Mouse (Mus musculus): ENCODE data around the gene Wscd1. TPM values are rescaled to one million over a fixed set of nuclear protein-coding genes. Genes with fewer than 3 reads are reported as not detected.

Gene Wscd1
- polyA plus RNA-seq, 1 experiment from 2014 or later, result 7.1 TPM

DNA sequence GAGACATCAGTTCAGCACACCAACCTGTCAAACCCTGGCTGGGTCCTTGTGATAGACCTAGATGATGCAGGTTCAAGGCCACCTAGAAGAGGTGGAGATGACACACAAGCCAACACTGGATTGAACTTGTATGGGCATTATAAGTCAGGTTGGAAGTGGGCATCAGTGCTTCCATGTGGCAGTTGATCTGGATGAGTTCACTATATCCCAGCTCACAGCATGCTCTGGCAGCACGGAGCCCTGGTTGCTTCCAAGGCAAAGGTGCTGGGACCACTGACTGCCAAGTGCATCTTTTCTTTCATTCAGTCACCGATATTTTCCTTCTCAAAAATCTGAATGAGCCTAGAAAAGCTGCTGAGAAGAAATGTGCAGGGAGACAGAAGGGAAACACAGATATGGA is 58.8 kb downstream of the Wscd1 start:
- Histone ChIP-seq H3K4me3 (ENCODE audit: low read depth, low read length) (no peak overlapping the region), H3K9ac (no peak overlapping the region), H3K27me3 (ENCODE audit: insufficient read depth, low read length) (no peaks in the 10 kb centered on the region), H3K4me1 (ENCODE audit: insufficient read depth) (no peaks in the 10 kb centered on the region), H3K4me2 (no peak overlapping the region), H3K9me3 (ENCODE audit: low read depth, low read length) (no peaks in the 10 kb centered on the region), H3K27ac (ENCODE audit: low read depth) (no peak overlapping the region), H3K36me3 (ENCODE audit: insufficient read depth) (no peaks in the 10 kb centered on the region)
- no peak for TF ChIP-seq CTCF (IDR thresholded peaks at IDR 0.05; ENCODE audit: low read depth)
- no peak for DNase-seq
- WGBS, result 91% methylated on average over 2 of the region's 2 CpGs
- no peak for ATAC-seq (ENCODE audit: insufficient read depth)

DNA sequence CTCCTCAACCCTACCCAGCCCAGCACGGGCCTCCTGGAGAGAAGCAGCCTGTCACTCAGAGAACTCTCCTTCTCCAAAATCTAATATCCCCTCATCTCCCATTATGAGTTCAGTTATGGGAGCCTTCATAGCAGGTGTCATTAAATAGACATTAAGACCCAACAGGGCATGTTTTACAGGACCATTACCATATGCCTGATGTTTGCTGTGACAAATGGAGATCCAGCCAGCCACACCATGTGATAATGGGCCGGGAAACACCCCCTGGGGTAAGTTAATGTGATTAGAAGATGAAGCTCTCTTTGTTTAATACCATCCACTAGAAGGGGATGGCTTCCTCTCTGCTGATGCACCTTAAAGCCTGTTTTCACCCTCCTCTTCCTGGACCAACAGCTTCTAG is 62.1 kb downstream of the Wscd1 start:
- no peak for ATAC-seq (ENCODE audit: insufficient read depth)
- Histone ChIP-seq H3K36me3 (ENCODE audit: insufficient read depth) (no peaks in the 10 kb centered on the region), H3K9me3 (ENCODE audit: low read depth, low read length) (no peaks in the 10 kb centered on the region), H3K4me3 (ENCODE audit: low read depth, low read length) (no peak overlapping the region), H3K27me3 (ENCODE audit: insufficient read depth, low read length) (no peaks in the 10 kb centered on the region), H3K4me1 (ENCODE audit: insufficient read depth) (no peaks in the 10 kb centered on the region), H3K27ac (ENCODE audit: low read depth) (no peak overlapping the region), H3K4me2 (no peak overlapping the region), H3K9ac (no peak overlapping the region)
- TF ChIP-seq CTCF (IDR thresholded peaks at IDR 0.05; ENCODE audit: low read depth), result no peak
- WGBS, result 49% methylated on average over 2 of the region's 2 CpGs
- no peak for DNase-seq

DNA sequence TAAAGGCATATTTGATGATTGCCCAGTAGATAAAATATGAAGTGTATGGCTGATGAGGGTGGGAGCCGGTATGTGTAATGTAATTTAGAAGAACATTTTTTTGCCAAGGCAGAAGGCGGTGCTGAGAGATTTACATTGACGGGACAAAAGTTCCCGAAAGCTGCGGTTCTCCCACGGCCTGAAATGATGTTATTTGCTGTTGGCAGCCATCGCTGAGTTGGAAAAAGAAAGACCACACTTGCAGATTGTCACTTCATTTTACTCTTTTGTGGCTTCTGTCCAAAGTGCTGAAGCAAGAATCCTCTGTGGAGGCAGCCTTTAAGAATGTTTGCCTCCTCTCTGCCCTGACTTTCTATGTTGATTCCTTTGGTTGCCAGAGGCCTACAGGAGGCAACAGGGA is 63.2 kb downstream of the Wscd1 start:
- DNase-seq (peak; percentile 43), ATAC-seq (ENCODE audit: insufficient read depth) (no peak)
- no peaks in the 10 kb centered on the region for H3K4me1 ChIP-seq (ENCODE audit: insufficient read depth)
- WGBS, result 66% methylated on average over 7 of the region's 7 CpGs
- H3K4me2 ChIP-seq, result no peak overlapping the region
- H3K9me3 ChIP-seq (ENCODE audit: low read depth, low read length), result no peaks in the 10 kb centered on the region
- no peak overlapping the region for H3K27ac ChIP-seq (ENCODE audit: low read depth)
- no peaks in the 10 kb centered on the region for H3K36me3 ChIP-seq (ENCODE audit: insufficient read depth)
- H3K4me3 ChIP-seq (ENCODE audit: low read depth, low read length), result no peak overlapping the region
- H3K9ac ChIP-seq, result no peak overlapping the region
- TF ChIP-seq CTCF (IDR thresholded peaks at IDR 0.05; ENCODE audit: low read depth), result no peak
- H3K27me3 ChIP-seq (ENCODE audit: insufficient read depth, low read length), result no peaks in the 10 kb centered on the region

DNA sequence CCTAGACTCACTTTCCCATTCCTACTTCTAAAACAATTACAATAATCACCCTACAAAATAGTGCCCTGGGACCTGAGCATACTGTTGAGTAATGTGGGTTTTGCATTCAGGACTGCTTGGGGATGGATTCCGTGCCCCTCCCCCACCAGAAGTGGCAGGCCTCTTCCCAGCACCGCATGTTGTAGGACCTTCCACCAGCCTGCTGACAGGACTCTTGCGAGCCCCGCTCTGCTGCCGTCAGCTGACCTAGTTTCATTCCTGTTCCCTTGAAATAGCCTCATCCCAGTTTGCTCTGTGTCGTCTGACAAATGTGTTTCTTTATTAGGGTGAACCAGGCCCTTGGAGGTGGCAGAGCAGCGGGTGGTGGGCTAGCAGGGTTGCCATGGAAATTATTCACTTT is 64.8 kb downstream of the Wscd1 start:
- Histone ChIP-seq H3K4me2 (no peak overlapping the region), H3K36me3 (ENCODE audit: insufficient read depth) (no peaks in the 10 kb centered on the region), H3K27ac (ENCODE audit: low read depth) (no peak overlapping the region), H3K9ac (no peak overlapping the region), H3K4me1 (ENCODE audit: insufficient read depth) (no peaks in the 10 kb centered on the region), H3K9me3 (ENCODE audit: low read depth, low read length) (no peaks in the 10 kb centered on the region), H3K27me3 (ENCODE audit: insufficient read depth, low read length) (no peaks in the 10 kb centered on the region), H3K4me3 (ENCODE audit: low read depth, low read length) (no peak overlapping the region)
- no peak for ATAC-seq (ENCODE audit: insufficient read depth)
- DNase-seq, result no peak
- TF ChIP-seq CTCF (IDR thresholded peaks at IDR 0.05; ENCODE audit: low read depth), result no peak
- 57% methylated on average over 7 of the region's 7 CpGs for WGBS

DNA sequence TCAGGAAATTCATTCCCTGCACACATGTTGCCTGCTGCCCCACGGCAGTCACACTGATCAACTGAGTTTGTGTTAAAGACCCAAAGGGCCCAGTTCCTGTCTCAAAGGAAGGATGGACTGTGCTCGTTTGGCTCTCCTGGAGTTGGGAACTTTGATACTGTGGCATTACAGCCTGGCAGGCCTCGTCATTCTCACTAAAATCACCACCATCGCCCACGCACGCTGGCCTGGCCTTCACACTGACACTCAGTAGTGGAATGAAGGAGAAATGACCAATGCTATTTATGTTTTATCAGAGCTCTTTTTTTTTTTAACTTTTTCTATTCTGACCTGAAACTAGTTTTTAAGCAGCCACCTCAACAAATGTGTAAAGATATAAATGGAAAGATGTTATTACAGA is 65.6 kb downstream of the Wscd1 start:
- Histone ChIP-seq H3K4me3 (ENCODE audit: low read depth, low read length) (no peak overlapping the region), H3K36me3 (ENCODE audit: insufficient read depth) (no peaks in the 10 kb centered on the region), H3K27ac (ENCODE audit: low read depth) (no peak overlapping the region), H3K9ac (no peak overlapping the region), H3K4me2 (no peak overlapping the region), H3K9me3 (ENCODE audit: low read depth, low read length) (no peaks in the 10 kb centered on the region), H3K27me3 (ENCODE audit: insufficient read depth, low read length) (no peaks in the 10 kb centered on the region), H3K4me1 (ENCODE audit: insufficient read depth) (no peaks in the 10 kb centered on the region)
- TF ChIP-seq CTCF (IDR thresholded peaks at IDR 0.05; ENCODE audit: low read depth), result no peak
- no peak for DNase-seq
- 77% methylated on average over 6 of the region's 6 CpGs for WGBS
- no peak for ATAC-seq (ENCODE audit: insufficient read depth)

DNA sequence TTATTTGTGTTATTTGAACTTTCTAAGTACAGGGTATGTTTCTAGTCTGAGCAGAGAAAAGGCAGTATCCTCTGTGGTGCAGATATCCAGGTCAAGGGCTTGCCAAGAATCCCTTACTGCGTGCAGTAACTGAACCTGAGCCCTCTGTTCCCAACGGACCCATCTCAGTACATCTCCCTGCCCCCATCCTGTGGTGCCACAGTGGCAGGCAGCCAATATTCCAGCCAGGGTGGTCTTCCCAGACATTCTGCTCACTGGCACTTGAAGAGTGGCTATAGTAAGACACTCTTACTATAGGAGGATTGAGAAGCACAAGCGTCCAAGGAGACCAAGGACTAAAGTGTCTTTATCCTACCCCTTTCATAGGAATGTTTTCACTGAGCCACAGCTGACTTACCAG is 67.2 kb downstream of the Wscd1 start:
- ATAC-seq (ENCODE audit: insufficient read depth) (no peak), DNase-seq (no peak)
- H3K4me1 ChIP-seq (ENCODE audit: insufficient read depth), result no peaks in the 10 kb centered on the region
- no peaks in the 10 kb centered on the region for H3K27me3 ChIP-seq (ENCODE audit: insufficient read depth, low read length)
- H3K9me3 ChIP-seq (ENCODE audit: low read depth, low read length), result no peaks in the 10 kb centered on the region
- H3K4me3 ChIP-seq (ENCODE audit: low read depth, low read length), result no peak overlapping the region
- no peak for TF ChIP-seq CTCF (IDR thresholded peaks at IDR 0.05; ENCODE audit: low read depth)
- H3K36me3 ChIP-seq (ENCODE audit: insufficient read depth), result no peaks in the 10 kb centered on the region
- no peak overlapping the region for H3K9ac ChIP-seq
- WGBS, result 64% methylated on average over 3 of the region's 3 CpGs
- H3K4me2 ChIP-seq, result no peak overlapping the region
- H3K27ac ChIP-seq (ENCODE audit: low read depth), result no peak overlapping the region

DNA sequence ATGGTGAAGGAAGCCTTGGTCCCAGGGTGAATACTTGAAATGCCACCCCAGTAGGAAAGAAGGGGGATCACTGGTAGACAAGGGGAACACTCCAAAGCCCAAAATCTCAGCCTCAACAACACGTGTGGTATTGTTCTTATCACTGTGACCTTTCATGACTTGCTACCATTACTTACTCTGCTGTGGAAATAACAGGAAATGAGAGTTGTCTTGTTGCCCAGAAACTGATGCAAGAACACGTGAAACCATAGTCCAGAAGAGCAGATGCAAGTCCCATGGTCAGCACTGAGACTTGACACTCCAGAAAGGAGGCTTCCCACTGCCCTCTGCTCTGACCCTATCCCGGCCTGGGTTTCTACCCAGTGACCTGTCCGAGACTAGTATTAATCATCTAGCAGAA is 67.6 kb downstream of the Wscd1 start:
- Histone ChIP-seq H3K4me2 (no peak overlapping the region), H3K9ac (no peak overlapping the region), H3K9me3 (ENCODE audit: low read depth, low read length) (no peaks in the 10 kb centered on the region), H3K36me3 (ENCODE audit: insufficient read depth) (no peaks in the 10 kb centered on the region), H3K4me3 (ENCODE audit: low read depth, low read length) (no peak overlapping the region), H3K27ac (ENCODE audit: low read depth) (no peak overlapping the region), H3K27me3 (ENCODE audit: insufficient read depth, low read length) (no peaks in the 10 kb centered on the region), H3K4me1 (ENCODE audit: insufficient read depth) (no peaks in the 10 kb centered on the region)
- no peak for TF ChIP-seq CTCF (IDR thresholded peaks at IDR 0.05; ENCODE audit: low read depth)
- ATAC-seq (ENCODE audit: insufficient read depth) (no peak), DNase-seq (no peak)
- WGBS, result 45% methylated on average over 4 of the region's 4 CpGs

DNA sequence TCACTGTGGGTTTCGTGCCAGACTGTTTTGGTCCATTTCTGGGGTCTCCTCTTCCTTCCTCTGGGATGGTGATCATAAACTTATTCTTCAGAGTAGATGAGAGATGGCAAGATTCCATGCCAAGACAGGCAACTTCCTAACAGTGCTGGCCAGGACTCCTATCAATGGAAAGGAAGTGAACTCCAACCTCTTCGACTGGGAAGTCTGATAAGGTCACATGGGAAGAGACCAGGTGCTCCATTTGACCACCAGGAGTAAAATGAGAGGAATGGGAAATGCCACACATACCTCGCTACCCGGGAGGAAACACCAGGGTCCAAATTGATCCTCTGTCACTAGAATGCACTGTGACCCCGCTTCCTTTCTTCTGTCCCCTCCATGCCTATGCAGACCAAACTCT is 68.4 kb downstream of the Wscd1 start:
- no peak overlapping the region for H3K4me3 ChIP-seq (ENCODE audit: low read depth, low read length)
- H3K4me1 ChIP-seq (ENCODE audit: insufficient read depth), result no peaks in the 10 kb centered on the region
- 44% methylated on average over 5 of the region's 5 CpGs for WGBS
- no peak overlapping the region for H3K4me2 ChIP-seq
- no peaks in the 10 kb centered on the region for H3K9me3 ChIP-seq (ENCODE audit: low read depth, low read length)
- no peak for ATAC-seq (ENCODE audit: insufficient read depth)
- no peak for TF ChIP-seq CTCF (IDR thresholded peaks at IDR 0.05; ENCODE audit: low read depth)
- no peak overlapping the region for H3K27ac ChIP-seq (ENCODE audit: low read depth)
- H3K36me3 ChIP-seq (ENCODE audit: insufficient read depth), result no peaks in the 10 kb centered on the region
- no peaks in the 10 kb centered on the region for H3K27me3 ChIP-seq (ENCODE audit: insufficient read depth, low read length)
- H3K9ac ChIP-seq, result no peak overlapping the region
- peak; percentile 16 for DNase-seq
